Mouse (Mus musculus) forebrain, embryonic 11.5 days (tissue): ENCODE measurements around the gene Fam78a. TPM values are rescaled to one million over a fixed set of nuclear protein-coding genes. Genes with fewer than 3 reads are reported as not detected.
"Not testable (repeated sequence)": the region's sequence is repeated elsewhere in the genome, so short reads cannot be mapped to it uniquely, and the experiment has no call there.

Experiments used
- ATAC-seq: fragments of 200-750 bp; cut with Nextera tagmentation; replicated peaks from 2 replicates; pipeline ENCODE4 v1.8.0; 2017; ENCODE audit warnings: moderate TSS enrichment; ENCODE audit not compliant: low FRiP score
- DNase-seq: peaks from one replicate; pipeline ENCODE4 v3.0.0-alpha.2; 2017; ENCODE audit warnings: low spot score
- H3K27ac ChIP-seq: fragments of 300-500 bp; sonication (generic); 2 replicates; pipeline ENCODE4 v1.5.1; 2014; ENCODE audit warnings: low read depth, low read length
- H3K27me3 ChIP-seq: fragments of 300-500 bp; sonication (generic); 2 replicates; pipeline ENCODE4 v1.6.1; 2014; ENCODE audit warnings: mild to moderate bottlenecking, low read length, mixed read lengths; ENCODE audit not compliant: control insufficient read depth, insufficient read depth
- H3K36me3 ChIP-seq: fragments of 300-500 bp; sonication (generic); 2 replicates; pipeline ENCODE4 v1.6.1; 2014; ENCODE audit warnings: mild to moderate bottlenecking, low read length, moderate library complexity, mixed read lengths; ENCODE audit not compliant: control insufficient read depth, insufficient read depth
- H3K4me1 ChIP-seq: fragments of 300-500 bp; sonication (generic); replicated peaks from 2 replicates; pipeline ENCODE4 v1.6.1; 2014; ENCODE audit warnings: low read length, mixed read lengths; ENCODE audit not compliant: control insufficient read depth, insufficient read depth
- H3K4me2 ChIP-seq: fragments of 300-500 bp; sonication (generic); 2 replicates; pipeline ENCODE4 v1.6.1; 2014; ENCODE audit warnings: low read depth, mild to moderate bottlenecking, low read length, moderate library complexity, mixed read lengths; ENCODE audit not compliant: severe bottlenecking
- H3K4me3 ChIP-seq: fragments of 300-500 bp; sonication (generic); 2 replicates; pipeline ENCODE4 v1.5.1; 2014; ENCODE audit warnings: low read depth, low read length
- H3K9ac ChIP-seq: fragments of 300-500 bp; sonication (generic); 2 replicates; pipeline ENCODE4 v1.6.1; 2014; ENCODE audit warnings: low read length
- H3K9me3 ChIP-seq: fragments of 300-500 bp; sonication (generic); 2 replicates; pipeline ENCODE4 v1.6.1; 2016; ENCODE audit warnings: low read length, mixed read lengths; ENCODE audit not compliant: control insufficient read depth
- WGBS: fragments of 180-500 bp; shearing (Covaris S2); extraction: QIAGEN DNeasy Blood & Tissue Kit; methylation state at CpG from one replicate; pipeline ENCODE4 v1.1.7; 2014; 5-methylcytosine and 5-hydroxymethylcytosine counted together
- polyA plus RNA-seq: library from polyadenylated mRNA; unstranded; fragments of >200 nt; fragmentation: Nextera tagmentation; extraction: Ambion mirVana; gene quantifications from 2 replicates; pipeline ENCODE4 v1.2.1, GENCODE M21; 2014

The Fam78a gene
- polyA plus RNA-seq, 1 experiment from 2014 or later, result 1.5 TPM

GRCm38 (mm10) chr2:32052418-32052817 lies 32.2 kb downstream of the Fam78a start:
- Histone ChIP-seq H3K9ac (no peak overlapping the region), H3K36me3 (peaks cover 8% of the 10 kb centered on the region; the same call in 1 of the 2 replicates), H3K4me1 (no peaks in the 10 kb centered on the region; the same call in 1 of the 2 replicates), H3K4me3 (no peak overlapping the region), H3K9me3 (no peaks in the 10 kb centered on the region), H3K27me3 (no peaks in the 10 kb centered on the region), H3K4me2 (no peak overlapping the region), H3K27ac (no peak overlapping the region)
- DNase-seq (no peak), ATAC-seq (no peak)
- 94% methylated on average over 7 of the region's 7 CpGs for whole genome bisulfite sequencing

GRCm38 (mm10) chr2:32051791-32052190 lies 32.9 kb downstream of the Fam78a start:
- H3K27ac ChIP-seq, result no peak overlapping the region
- no peak overlapping the region for H3K9ac ChIP-seq
- ATAC-seq (no peak), DNase-seq (no peak)
- no peaks in the 10 kb centered on the region; the same call in 1 of the 2 replicates for H3K4me1 ChIP-seq
- no peaks in the 10 kb centered on the region for H3K9me3 ChIP-seq
- H3K4me2 ChIP-seq, result no peak overlapping the region
- H3K27me3 ChIP-seq, result no peaks in the 10 kb centered on the region
- no peak overlapping the region for H3K4me3 ChIP-seq
- peaks cover 8% of the 10 kb centered on the region; the same call in 1 of the 2 replicates for H3K36me3 ChIP-seq
- WGBS, result 90% methylated on average over 8 of the region's 8 CpGs

- Histone ChIP-seq H3K9ac (no peak overlapping the region), H3K4me2 (no peak overlapping the region), H3K4me1 (no peaks in the 10 kb centered on the region), H3K27me3 (no peaks in the 10 kb centered on the region), H3K9me3 (no peaks in the 10 kb centered on the region), H3K4me3 (no peak overlapping the region), H3K36me3 (peaks cover 5% of the 10 kb centered on the region; the same call in 1 of the 2 replicates), H3K27ac (no peak overlapping the region)
- 95% methylated on average over 10 of the region's 10 CpGs for WGBS
- DNase-seq (no peak), ATAC-seq (no peak)
Measured at GRCm38 (mm10) chr2:32047323-32047722, 37.3 kb downstream of the Fam78a start.

GRCm38 (mm10) chr2:32046009-32046408 lies 38.6 kb downstream of the Fam78a start:
- ATAC-seq (no peak), DNase-seq (no peak)
- Histone ChIP-seq H3K9ac (no peak overlapping the region), H3K4me3 (no peak overlapping the region), H3K4me1 (no peaks in the 10 kb centered on the region), H3K4me2 (no peak overlapping the region), H3K27ac (no peak overlapping the region), H3K9me3 (no peaks in the 10 kb centered on the region), H3K27me3 (no peaks in the 10 kb centered on the region), H3K36me3 (peaks cover 4% of the 10 kb centered on the region; the same call in 1 of the 2 replicates)
- WGBS, result 93% methylated on average over 10 of the region's 10 CpGs

GRCm38 (mm10) chr2:32045375-32045774 lies 39.3 kb downstream of the Fam78a start:
- Histone ChIP-seq H3K27me3 (no peaks in the 10 kb centered on the region), H3K4me2 (no peak overlapping the region), H3K27ac (no peak overlapping the region), H3K4me1 (no peaks in the 10 kb centered on the region), H3K9ac (no peak overlapping the region), H3K4me3 (no peak overlapping the region), H3K9me3 (no peaks in the 10 kb centered on the region), H3K36me3 (peaks cover 7% of the 10 kb centered on the region)
- DNase-seq, result no peak
- no peak for ATAC-seq
- WGBS, result 83% methylated on average over 6 of the region's 6 CpGs

- no peaks in the 10 kb centered on the region for H3K27me3 ChIP-seq
- DNase-seq (no peak), ATAC-seq (no peak)
- no peak overlapping the region for H3K27ac ChIP-seq
- no peak overlapping the region for H3K4me3 ChIP-seq
- H3K36me3 ChIP-seq, result peaks cover 7% of the 10 kb centered on the region
- WGBS, result 77% methylated on average over 5 of the region's 5 CpGs
- no peak overlapping the region for H3K4me2 ChIP-seq
- no peaks in the 10 kb centered on the region for H3K4me1 ChIP-seq
- no peak overlapping the region for H3K9ac ChIP-seq
- no peaks in the 10 kb centered on the region for H3K9me3 ChIP-seq
Measured at GRCm38 (mm10) chr2:32043836-32044235, 40.8 kb downstream of the Fam78a start.

GRCm38 (mm10) chr2:32041087-32041486 lies 43.6 kb downstream of the Fam78a start:
- Histone ChIP-seq H3K9me3 (no peaks in the 10 kb centered on the region), H3K9ac (no peak overlapping the region), H3K4me3 (no peak overlapping the region), H3K4me1 (no peaks in the 10 kb centered on the region), H3K27me3 (no peaks in the 10 kb centered on the region), H3K27ac (no peak overlapping the region), H3K4me2 (no peak overlapping the region), H3K36me3 (peaks cover 7% of the 10 kb centered on the region)
- DNase-seq (no peak), ATAC-seq (no peak)
- 85% methylated on average over 2 of the region's 2 CpGs for WGBS

- H3K27me3 ChIP-seq, H3K4me1 ChIP-seq, H3K4me3 ChIP-seq, DNase-seq, H3K9ac ChIP-seq, H3K9me3 ChIP-seq, H3K27ac ChIP-seq, H3K4me2 ChIP-seq, H3K36me3 ChIP-seq, ATAC-seq: not testable (repeated sequence)
- WGBS, result 86% methylated on average over 9 of the region's 9 CpGs
Measured at GRCm38 (mm10) chr2:32040646-32041045, 44.0 kb downstream of the Fam78a start.

GRCm38 (mm10) chr2:32038661-32039081 lies 46.0 kb downstream of the Fam78a start:
- ATAC-seq (no peak), DNase-seq (no peak)
- no peaks in the 10 kb centered on the region for H3K4me1 ChIP-seq
- no peak overlapping the region for H3K9ac ChIP-seq
- WGBS, result 86% methylated on average over 8 of the region's 8 CpGs
- H3K9me3 ChIP-seq, result no peaks in the 10 kb centered on the region
- no peak overlapping the region for H3K4me2 ChIP-seq
- peaks cover 14% of the 10 kb centered on the region for H3K36me3 ChIP-seq
- no peaks in the 10 kb centered on the region for H3K27me3 ChIP-seq
- H3K4me3 ChIP-seq, result no peak overlapping the region
- no peak overlapping the region for H3K27ac ChIP-seq
